Mouse (Mus musculus): ENCODE measurements at regions not wholly inside any gene's neighbourhood (a gene's known extent, or its start where the extent isn't known, plus 50 kb on each side); places are given as distances from the start of the nearest gene placed in this dataset.

GRCm38 (mm10) chr17:87531411-87532157 lies 84.8 kb upstream of the Calm2 start:
- DNase-seq (ENCODE audit: low read depth, low spot score) = peak; percentile 39

GRCm38 (mm10) chr17:87532158-87532545 lies 85.4 kb upstream of the Calm2 start:
- DNase-seq (ENCODE audit: low read depth, low spot score) = no peak

- no peak for DNase-seq (ENCODE audit: low read depth, low spot score)
Observed at GRCm38 (mm10) chr17:87532762-87533161, 86.0 kb upstream of the Calm2 start.

- DNase-seq (ENCODE audit: low read depth, low spot score) = no peak
Observed at GRCm38 (mm10) chr17:87549568-87549967, 86.2 kb upstream of the Epcam start.

- DNase-seq (ENCODE audit: low read depth, low spot score) = no peak
Observed at GRCm38 (mm10) chr17:87550518-87551164, 85.1 kb upstream of the Epcam start.

- no peak for DNase-seq (ENCODE audit: low read depth, low spot score)
Observed at GRCm38 (mm10) chr17:87554561-87554960, 81.2 kb upstream of the Epcam start.

- no peak for DNase-seq (ENCODE audit: low read depth, low spot score)
Observed at GRCm38 (mm10) chr17:87558419-87558818, 77.4 kb upstream of the Epcam start.

- DNase-seq (ENCODE audit: low read depth, low spot score) = no peak
Observed at GRCm38 (mm10) chr17:87559641-87560040, 76.1 kb upstream of the Epcam start.

- no peak for DNase-seq (ENCODE audit: low read depth, low spot score)
Observed at GRCm38 (mm10) chr17:87560923-87561322, 74.9 kb upstream of the Epcam start.

- DNase-seq (ENCODE audit: low read depth, low spot score) = peak; percentile 27
Observed at GRCm38 (mm10) chr17:87563375-87563774, 72.4 kb upstream of the Epcam start.

- no peak for DNase-seq (ENCODE audit: low read depth, low spot score)
Observed at GRCm38 (mm10) chr17:87565631-87566030, 70.1 kb upstream of the Epcam start.

GRCm38 (mm10) chr17:87566296-87566695 lies 69.5 kb upstream of the Epcam start:
- DNase-seq (ENCODE audit: low read depth, low spot score) = no peak

- DNase-seq (ENCODE audit: low read depth, low spot score) = no peak
Observed at GRCm38 (mm10) chr17:87566996-87567395, 68.8 kb upstream of the Epcam start.

GRCm38 (mm10) chr17:87567475-87567874 lies 68.3 kb upstream of the Epcam start:
- DNase-seq (ENCODE audit: low read depth, low spot score) = no peak

- DNase-seq (ENCODE audit: low read depth, low spot score) = no peak
Observed at GRCm38 (mm10) chr17:87569981-87570380, 65.8 kb upstream of the Epcam start.

- DNase-seq (ENCODE audit: low read depth, low spot score) = peak; percentile 11
Observed at GRCm38 (mm10) chr17:87570676-87571344, 65.0 kb upstream of the Epcam start.

GRCm38 (mm10) chr17:87571345-87571932 lies 64.3 kb upstream of the Epcam start:
- peak; percentile 87 for DNase-seq (ENCODE audit: low read depth, low spot score)

- DNase-seq (ENCODE audit: low read depth, low spot score) = no peak
Observed at GRCm38 (mm10) chr17:87583575-87583974, 52.2 kb upstream of the Epcam start.

- no peak for DNase-seq (ENCODE audit: low read depth, low spot score)
Observed at GRCm38 (mm10) chr17:87585355-87585754, 50.4 kb upstream of the Epcam start.
